In the genomic region with DNA sequence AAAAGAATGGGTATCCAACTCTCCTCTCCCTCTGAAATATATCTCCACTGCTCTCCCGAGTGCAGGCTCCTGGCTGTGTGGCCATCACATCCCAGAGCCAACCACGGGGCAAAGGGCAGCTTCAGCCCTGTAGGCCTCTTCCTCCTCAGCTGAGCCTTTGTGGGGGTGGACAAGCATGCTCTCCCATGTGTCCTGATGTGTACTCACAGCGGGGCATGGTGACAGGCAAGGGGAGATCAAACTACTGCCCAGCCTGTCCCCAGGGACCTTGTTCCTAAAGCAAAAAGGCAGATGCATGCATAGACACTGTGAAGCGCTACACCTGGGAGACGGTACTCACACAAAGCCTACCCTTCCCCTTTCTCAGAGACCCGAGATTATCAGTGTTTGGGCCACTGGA, we compare ENCODE assay signal across 9 mouse cellular contexts. TPM values are rescaled to one million over a fixed set of nuclear protein-coding genes. Genes with fewer than 3 reads are reported as not detected.
DNase-seq lines count a peak whose midpoint lies in the region; ATAC-seq lines count a peak whose summit lies in the region.
"Had no signal": no experiment of that assay in that cellular context is flagged by ENCODE, and none has a peak within 500 bp of the region (broad histone marks: within the 10 kb centered on the region; RNA-seq: fewer than 3 reads in every experiment).

No protein-coding gene starts in this region.

- H3K27me3 ChIP-seq in embryonic facial prominence, embryonic 11.5 days (ENCODE audit: control insufficient read depth, insufficient read depth, low read length) = no peaks in the 10 kb centered on the region
- no peaks in the 10 kb centered on the region for H3K27me3 ChIP-seq in embryonic facial prominence, embryonic 10.5 days (replicated peaks; ENCODE audit: low read depth, poor library complexity, severe bottlenecking)

- WGBS in embryonic facial prominence, embryonic 11.5 days = 79% methylated on average over 6 of the region's 6 CpGs
- WGBS in embryonic facial prominence, embryonic 10.5 days = 85% methylated on average over 6 of the region's 6 CpGs

- H3K9ac ChIP-seq in embryonic facial prominence, embryonic 11.5 days (replicated peaks; ENCODE audit: low read length) = no peak overlapping the region

- peak; percentile 1; the same call in 1 of the 2 replicates for ATAC-seq in embryonic facial prominence, embryonic 11.5 days (replicated peaks; ENCODE audit: insufficient number of reproducible peaks, low FRiP score, low TSS enrichment, low read depth)
- peak; percentile 2; the same call in 1 of the 2 replicates for ATAC-seq in neutrophil, adult 5-6 weeks (ENCODE audit: extremely low read depth, insufficient number of reproducible peaks, low FRiP score, poor library complexity, severe bottlenecking)

- no peaks in the 10 kb centered on the region for H3K4me1 ChIP-seq in embryonic facial prominence, embryonic 11.5 days (ENCODE audit: control insufficient read depth, insufficient read depth, low read length)
- no peaks in the 10 kb centered on the region for H3K4me1 ChIP-seq in embryonic facial prominence, embryonic 10.5 days

- H3K27ac ChIP-seq in embryonic facial prominence, embryonic 11.5 days (replicated peaks; ENCODE audit: low read depth, low read length) = no peak overlapping the region
- no peak overlapping the region for H3K27ac ChIP-seq in embryonic facial prominence, embryonic 10.5 days (replicated peaks)

- peaks cover 42% of the 10 kb centered on the region for H3K9me3 ChIP-seq in embryonic facial prominence, embryonic 11.5 days (replicated peaks; ENCODE audit: control insufficient read depth, low read length)
- peaks cover 94% of the 10 kb centered on the region for H3K9me3 ChIP-seq in embryonic facial prominence, embryonic 10.5 days

- H3K4me2 ChIP-seq in embryonic facial prominence, embryonic 11.5 days (ENCODE audit: low read depth, low read length) = no peak overlapping the region

- H3K36me3 ChIP-seq in embryonic facial prominence, embryonic 11.5 days (replicated peaks; ENCODE audit: control insufficient read depth, insufficient read depth, low read depth, low read length) = peaks cover 54% of the 10 kb centered on the region
- peaks cover 60% of the 10 kb centered on the region for H3K36me3 ChIP-seq in embryonic facial prominence, embryonic 10.5 days (replicated peaks)

- H3K4me3 ChIP-seq in embryonic facial prominence, embryonic 11.5 days (ENCODE audit: low read depth, low read length) = no peak overlapping the region
- no peak overlapping the region for H3K4me3 ChIP-seq in embryonic facial prominence, embryonic 10.5 days
- H3K4me3 ChIP-seq: myocyte had no signal

- no peak for DNase-seq in embryonic facial prominence, embryonic 11.5 days (ENCODE audit: low spot score)
- DNase-seq in embryonic facial prominence, embryonic 10.5 days (ENCODE audit: low spot score) = no peak
- DNase-seq in thymus, postnatal 4 days = peak; percentile 38
- no peak for DNase-seq in thymus, postnatal 0 days (ENCODE audit: low spot score)
- DNase-seq in kidney, postnatal 36 days = peak; percentile 74 to 79
- DNase-seq in left cerebral cortex, adult 18-20 months (ENCODE audit: low spot score in 2 of 2) = no peak
- DNase-seq in frontal cortex, postnatal 14 days (ENCODE audit: low spot score in 2 of 2) = no peak

RNA-seq across cellular contexts. Expression of gene Hjurp, which starts 17.3 kb away (rescaled TPM):
- polyA plus RNA-seq in embryonic facial prominence, embryonic 11.5 days (2014; fragmentation: Nextera tagmentation; extraction: Ambion mirVana) = 139 and 152 TPM in 2 replicates
- 219 and 220 TPM in 2 replicates for polyA plus RNA-seq in embryonic facial prominence, embryonic 10.5 days (2016; fragmentation: Nextera tagmentation; extraction: Ambion mirVana)
- polyA plus RNA-seq in thymus, postnatal 0 days (2015; fragmentation: Nextera tagmentation; extraction: Ambion mirVana) = 82.7 and 102 TPM in 2 replicates
- total RNA-seq in neutrophil, adult 5-6 weeks (2017) = 72.4 and 80.5 TPM in 2 replicates
- 10 to 100 TPM; 46.6 to 48.6 TPM for total RNA-seq in left cerebral cortex, adult 18-20 months (2021)

RNA-seq across cellular contexts. Expression of gene Trpm8, which starts 17.3 kb away (rescaled TPM):
- polyA plus RNA-seq in embryonic facial prominence, embryonic 11.5 days (2014; fragmentation: Nextera tagmentation; extraction: Ambion mirVana) = not detected in 2 replicates
- not detected in 2 replicates for polyA plus RNA-seq in embryonic facial prominence, embryonic 10.5 days (2016; fragmentation: Nextera tagmentation; extraction: Ambion mirVana)
- not detected in 2 replicates for polyA plus RNA-seq in thymus, postnatal 0 days (2015; fragmentation: Nextera tagmentation; extraction: Ambion mirVana)
- total RNA-seq in neutrophil, adult 5-6 weeks (2017) = not detected in 2 replicates
- under 1 TPM; 0.26 to 0.30 TPM for total RNA-seq in left cerebral cortex, adult 18-20 months (2021)

RNA-seq across cellular contexts. Expression of gene Mroh2a, which starts 33.3 kb away (rescaled TPM):
- polyA plus RNA-seq in embryonic facial prominence, embryonic 11.5 days (2014; fragmentation: Nextera tagmentation; extraction: Ambion mirVana) = 1.00 and 1.7 TPM in 2 replicates
- 1.0 and 1.1 TPM in 2 replicates for polyA plus RNA-seq in embryonic facial prominence, embryonic 10.5 days (2016; fragmentation: Nextera tagmentation; extraction: Ambion mirVana)
- polyA plus RNA-seq in thymus, postnatal 0 days (2015; fragmentation: Nextera tagmentation; extraction: Ambion mirVana) = 0.64 and 1.4 TPM in 2 replicates
- 0.35 and 0.49 TPM in 2 replicates for total RNA-seq in neutrophil, adult 5-6 weeks (2017)
- total RNA-seq in left cerebral cortex, adult 18-20 months (2021) = under 1 TPM in 1 of 2 experiments, not detected in 1; 0.58 TPM

RNA-seq across cellular contexts. Expression of gene Ugt1a1, which starts 48.4 kb away (rescaled TPM):
- not detected in 2 replicates for polyA plus RNA-seq in embryonic facial prominence, embryonic 11.5 days (2014; fragmentation: Nextera tagmentation; extraction: Ambion mirVana)
- polyA plus RNA-seq in embryonic facial prominence, embryonic 10.5 days (2016; fragmentation: Nextera tagmentation; extraction: Ambion mirVana) = not detected in 2 replicates
- polyA plus RNA-seq in thymus, postnatal 0 days (2015; fragmentation: Nextera tagmentation; extraction: Ambion mirVana) = 0.36 and 0.54 TPM in 2 replicates
- 1.1 and 3.5 TPM in 2 replicates for total RNA-seq in neutrophil, adult 5-6 weeks (2017)
- total RNA-seq in left cerebral cortex, adult 18-20 months (2021) = not detected
- polyA plus RNA-seq: myocyte had no signal

RNA-seq across cellular contexts. Expression of gene Dnajb3, which starts 54.5 kb away (rescaled TPM):
- 12.0 and 16.3 TPM in 2 replicates for polyA plus RNA-seq in embryonic facial prominence, embryonic 11.5 days (2014; fragmentation: Nextera tagmentation; extraction: Ambion mirVana)
- 10.6 and 12.2 TPM in 2 replicates for polyA plus RNA-seq in embryonic facial prominence, embryonic 10.5 days (2016; fragmentation: Nextera tagmentation; extraction: Ambion mirVana)
- polyA plus RNA-seq in thymus, postnatal 0 days (2015; fragmentation: Nextera tagmentation; extraction: Ambion mirVana) = 2.9 and 3.9 TPM in 2 replicates
- not detected in 2 replicates for total RNA-seq in neutrophil, adult 5-6 weeks (2017)
- 1 to 10 TPM; 1.2 TPM for total RNA-seq in left cerebral cortex, adult 18-20 months (2021)
- polyA plus RNA-seq: myocyte had no signal

Comparison
In these comparisons a context has a peak if more than half of its experiments do, and no peak if none do; other contexts are left out.
1. DNase-seq: peak in thymus, postnatal 4 days (single experiment) and kidney, postnatal 36 days (2 of 2); none in embryonic facial prominence, embryonic 11.5 days (single experiment), embryonic facial prominence, embryonic 10.5 days (single experiment), thymus, postnatal 0 days (single experiment), left cerebral cortex, adult 18-20 months (0 of 2) and frontal cortex, postnatal 14 days (0 of 2).